Mouse (Mus musculus): Measurements from ENCODE around the gene Hoxc12.

DNA sequence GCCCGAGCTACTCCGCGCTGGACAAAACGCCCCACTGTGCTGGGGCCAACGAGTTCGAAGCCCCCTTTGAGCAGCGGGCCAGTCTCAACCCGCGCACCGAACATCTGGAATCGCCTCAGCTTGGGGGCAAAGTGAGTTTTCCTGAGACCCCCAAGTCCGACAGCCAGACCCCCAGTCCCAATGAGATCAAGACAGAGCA is 30.7 kb downstream of the Hoxc12 start, which contains the start of gene Hoxc5:
- TF ChIP-seq POLR2A (IDR thresholded peaks at IDR 0.05; ENCODE audit: low read depth, low read length) (no peak), CTCF (IDR thresholded peaks at IDR 0.05; ENCODE audit: borderline replicate concordance, insufficient read depth, low read length) (no peak)
